Mouse (Mus musculus) embryonic facial prominence, embryonic 15.5 days (tissue): ENCODE data around the gene Cisd1. TPM values are rescaled to one million over a fixed set of nuclear protein-coding genes. Genes with fewer than 3 reads are reported as not detected.
A peak's percentile ranks its signal among the peaks of the same experiment; 100 is the strongest.

Experiments
- ATAC-seq: fragments of 200-750 bp; cut with Nextera tagmentation; 2 replicates; pipeline ENCODE4 v1.8.0; 2017; ENCODE audit warnings: low read depth, moderate TSS enrichment; ENCODE audit not compliant: insufficient number of reproducible peaks, low FRiP score, low TSS enrichment
- H3K27ac ChIP-seq: fragments of 300-500 bp; sonication (generic); replicated peaks from 2 replicates; pipeline ENCODE4 v1.5.1; 2015; ENCODE audit warnings: mild to moderate bottlenecking, inconsistent platforms
- H3K27me3 ChIP-seq: fragments of 300-500 bp; sonication (generic); 2 replicates; pipeline ENCODE4 v1.6.1; 2015; ENCODE audit warnings: inconsistent platforms
- H3K36me3 ChIP-seq: fragments of 300-500 bp; sonication (generic); 2 replicates; pipeline ENCODE4 v1.6.1; 2015; ENCODE audit warnings: mild to moderate bottlenecking, inconsistent platforms
- H3K4me1 ChIP-seq: fragments of 300-500 bp; sonication (generic); 2 replicates; pipeline ENCODE4 v1.6.1; 2015; ENCODE audit warnings: inconsistent platforms
- H3K4me2 ChIP-seq: fragments of 300-500 bp; sonication (generic); replicated peaks from 2 replicates; pipeline ENCODE4 v1.6.1; 2015; ENCODE audit warnings: mild to moderate bottlenecking, inconsistent platforms
- H3K4me3 ChIP-seq: fragments of 300-500 bp; sonication (generic); replicated peaks from 2 replicates; pipeline ENCODE4 v1.5.1; 2015; ENCODE audit warnings: mild to moderate bottlenecking, inconsistent platforms
- H3K9ac ChIP-seq: fragments of 300-500 bp; sonication (generic); 2 replicates; pipeline ENCODE4 v1.6.1; 2015; ENCODE audit warnings: inconsistent platforms
- H3K9me3 ChIP-seq: fragments of 300-500 bp; sonication (generic); replicated peaks from 2 replicates; pipeline ENCODE4 v1.6.1; 2016; ENCODE audit warnings: inconsistent platforms
- WGBS: fragments of 180-500 bp; shearing (Covaris S2); methylation state at CpG from one replicate; pipeline ENCODE4 v1.1.7; 2015; 5-methylcytosine and 5-hydroxymethylcytosine counted together
- polyA plus RNA-seq: library from polyadenylated mRNA; unstranded; fragments of >200 nt; fragmentation: Nextera tagmentation; extraction: Ambion mirVana; gene quantifications from 2 replicates; pipeline ENCODE4 v1.2.1, GENCODE M21; 2015

Cisd1 gene
- polyA plus RNA-seq, 1 experiment from 2014 or later: 93.9 TPM

DNA sequence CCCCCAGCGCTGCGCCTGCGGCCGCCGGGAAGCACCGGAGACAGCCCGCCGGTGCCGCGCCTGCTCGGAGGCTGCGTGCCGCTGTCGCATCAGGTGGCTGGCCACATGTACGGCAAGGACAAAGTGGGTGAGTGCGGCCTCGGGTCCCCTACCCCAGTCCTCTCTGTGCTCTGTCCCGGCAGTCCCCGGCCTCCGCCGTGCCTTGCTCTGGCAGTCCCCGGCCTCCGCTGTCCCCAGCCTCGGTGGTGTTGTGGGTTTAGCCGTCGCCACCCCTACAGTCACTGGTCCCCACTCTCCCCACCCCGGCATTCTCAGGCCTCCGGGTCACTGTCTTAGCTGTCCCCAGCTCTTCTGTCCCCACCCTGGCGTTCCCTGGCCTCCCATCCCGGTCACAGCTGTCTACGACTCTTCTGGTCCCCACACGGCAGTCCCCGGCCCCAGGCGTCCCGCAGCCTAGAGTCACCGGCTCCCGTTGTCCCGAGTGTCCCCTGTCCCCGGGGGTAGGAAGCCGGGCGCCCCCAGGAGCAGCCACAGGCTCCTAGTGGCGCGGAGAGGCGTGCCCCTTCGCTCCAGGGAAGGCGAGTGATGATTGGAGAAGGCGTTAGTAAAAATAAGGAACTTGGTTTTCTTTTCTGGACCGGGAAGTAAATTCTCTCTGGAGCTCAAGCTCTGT lies 3.3 kb upstream of the Cisd1 start:
- Histone ChIP-seq H3K4me2 (peak overlapping the region; percentile 95), H3K9me3 (no peaks in the 10 kb centered on the region), H3K9ac (peak overlapping the region; percentile 79), H3K27me3 (no peaks in the 10 kb centered on the region), H3K4me1 (peaks cover 28% of the 10 kb centered on the region), H3K27ac (peak overlapping the region; percentile 88), H3K36me3 (0 out of 2 replicates have a peak, but pooled peaks cover 3% of the 10 kb centered on the region), H3K4me3 (peak overlapping the region; percentile 85)
- WGBS: 1% methylated on average over 48 of the region's 48 CpGs
- ATAC-seq: peak; percentile 46

DNA sequence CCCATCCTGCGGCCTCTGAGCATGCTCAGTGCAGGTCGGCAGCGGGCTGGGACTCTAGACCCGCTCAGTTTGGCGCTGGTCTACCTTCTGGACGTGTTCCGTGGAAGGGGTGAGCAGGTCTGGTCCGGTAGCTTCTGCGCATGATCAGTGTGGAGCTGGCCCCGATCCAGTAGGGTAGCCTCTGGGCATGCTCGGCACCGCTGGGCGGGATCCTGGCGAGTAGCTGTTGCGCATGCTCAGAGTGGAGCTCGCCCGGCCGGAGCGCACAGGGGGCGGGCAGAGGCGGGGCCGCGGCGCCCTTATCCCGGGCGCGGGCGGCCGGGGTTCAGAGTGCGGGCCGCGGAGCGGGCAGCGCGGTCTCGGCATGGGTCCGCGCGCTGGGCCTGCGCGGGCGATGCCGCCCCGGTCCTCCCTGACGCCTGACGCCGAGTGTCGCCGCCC lies 2.8 kb upstream of the Cisd1 start, which contains the start of gene Ipmk:
TSS of gene Ipmk (plus strand) at position 255 of the 441 bp plus-strand sequence.
- no peaks in the 10 kb centered on the region for H3K27me3 ChIP-seq
- WGBS: under 1% methylated on average over 49 of the region's 49 CpGs
- H3K36me3 ChIP-seq: 0 out of 2 replicates have a peak, but pooled peaks cover 3% of the 10 kb centered on the region
- peak within 1 kb of the TSS; percentile 95 for H3K4me2 ChIP-seq
- peak within 1 kb of the TSS; percentile 79 for H3K9ac ChIP-seq
- peak within 1 kb of the TSS; percentile 88 for H3K27ac ChIP-seq
- no peaks in the 10 kb centered on the region for H3K9me3 ChIP-seq
- peak; percentile 89 for ATAC-seq
- H3K4me3 ChIP-seq: peak within 1 kb of the TSS; percentile 85
- peaks cover 29% of the 10 kb centered on the region for H3K4me1 ChIP-seq

DNA sequence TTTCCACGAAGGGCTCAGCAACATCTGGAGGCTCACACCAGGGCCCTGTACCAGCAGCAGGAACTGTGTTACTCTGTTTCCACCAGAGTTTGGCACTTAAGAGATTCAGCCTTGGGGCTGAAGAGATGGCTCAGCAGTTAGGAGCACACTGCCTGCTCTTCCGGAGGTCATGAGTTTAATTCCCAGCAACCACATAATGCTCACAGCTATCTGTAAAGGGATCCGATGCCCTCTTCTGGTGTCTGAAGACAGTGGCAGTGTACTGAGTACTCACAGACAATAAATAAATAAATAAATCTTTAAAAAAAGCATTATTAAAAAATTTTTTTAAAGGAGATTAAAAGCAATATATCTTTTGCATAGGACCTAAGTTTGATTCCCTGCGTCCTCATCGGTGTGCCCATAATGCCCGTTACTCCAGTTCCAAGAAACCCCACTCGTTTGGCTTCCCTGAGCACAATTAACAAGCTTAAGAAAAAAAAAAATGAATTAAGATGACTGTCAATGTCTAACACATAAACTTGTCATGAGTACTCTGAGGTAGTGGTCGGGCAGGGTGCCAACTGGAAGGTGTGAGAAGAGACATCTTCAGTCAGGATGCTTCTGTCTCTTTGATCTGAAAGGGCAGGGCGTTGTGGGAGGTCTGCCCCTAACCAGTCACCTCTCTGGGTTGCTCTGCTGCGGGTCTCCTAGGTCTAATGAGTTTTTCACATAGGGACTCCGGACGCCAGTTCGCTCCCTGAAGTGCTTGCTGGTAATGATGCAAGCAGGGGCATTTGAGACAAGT lies 2.2 kb upstream of the Cisd1 start:
- Histone ChIP-seq H3K9ac (peak overlapping the region; percentile 79), H3K9me3 (no peaks in the 10 kb centered on the region), H3K36me3 (0 out of 2 replicates have a peak, but pooled peaks cover 3% of the 10 kb centered on the region), H3K4me1 (peaks cover 29% of the 10 kb centered on the region), H3K4me3 (peak overlapping the region; percentile 85), H3K4me2 (peak overlapping the region; percentile 95), H3K27ac (peak overlapping the region; percentile 88), H3K27me3 (no peaks in the 10 kb centered on the region)
- 10% methylated on average over 13 of the region's 13 CpGs for WGBS
- no peak for ATAC-seq

DNA sequence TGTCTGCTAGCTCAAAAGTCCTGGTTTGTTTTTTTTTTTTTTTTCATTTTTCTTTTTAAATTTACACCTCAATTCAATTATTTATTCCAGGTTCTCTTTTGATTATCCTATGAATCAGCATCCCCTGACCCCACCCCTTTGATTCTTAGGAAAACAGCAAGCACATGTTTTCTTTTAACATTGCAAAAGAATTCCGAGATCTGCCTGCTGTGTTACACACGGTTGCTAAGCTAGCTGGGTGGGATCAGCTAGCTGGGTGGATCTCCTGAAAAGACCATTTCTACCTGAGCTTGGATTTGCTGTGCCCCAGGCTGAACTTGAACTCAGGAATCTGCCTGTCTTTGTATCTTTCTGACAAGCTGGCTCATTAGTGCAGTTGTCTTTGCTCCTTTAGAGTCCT lies 1.4 kb upstream of the Cisd1 start:
- Histone ChIP-seq H3K4me1 (peaks cover 29% of the 10 kb centered on the region), H3K4me3 (no peak overlapping the region), H3K36me3 (0 out of 2 replicates have a peak, but pooled peaks cover 3% of the 10 kb centered on the region), H3K27ac (no peak overlapping the region), H3K9ac (no peak overlapping the region), H3K9me3 (no peaks in the 10 kb centered on the region), H3K4me2 (no peak overlapping the region), H3K27me3 (no peaks in the 10 kb centered on the region)
- 16% methylated on average over 2 of the region's 2 CpGs for WGBS
- ATAC-seq: no peak

DNA sequence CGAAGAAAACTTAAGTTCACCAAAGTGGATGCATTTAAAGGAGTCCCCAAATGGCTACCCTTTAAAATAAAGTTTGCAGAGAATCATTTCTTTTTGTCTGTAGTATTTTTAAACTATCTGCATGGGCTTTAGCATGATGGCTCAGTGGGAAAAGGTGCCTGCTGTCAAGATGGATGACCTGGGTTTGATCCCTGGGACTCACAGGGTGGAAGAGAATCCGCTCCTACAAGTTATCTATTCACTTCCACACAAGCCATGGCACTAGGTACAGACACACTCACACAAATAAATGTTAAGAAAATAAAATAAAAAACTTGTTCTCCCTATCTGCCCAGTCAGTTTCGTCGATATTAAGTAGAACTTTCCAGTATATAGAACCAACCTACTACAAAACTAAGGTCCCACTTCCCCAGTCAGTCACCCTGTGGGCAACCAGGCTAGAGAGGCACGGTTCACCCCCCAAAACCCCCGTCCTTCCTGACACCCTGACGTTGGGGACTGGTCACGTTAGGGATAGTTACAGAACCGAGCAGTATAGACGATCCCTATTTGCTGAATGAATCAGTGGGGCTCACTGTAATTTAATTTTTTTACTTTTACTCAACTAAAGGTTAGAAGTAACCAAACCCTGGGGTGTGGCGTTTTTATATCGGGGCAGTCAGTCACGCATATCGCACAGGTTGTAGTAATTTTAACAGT lies 1.0 kb downstream of the Cisd1 start:
- Histone ChIP-seq H3K4me3 (peak overlapping the region; percentile 91), H3K27ac (no peak overlapping the region), H3K36me3 (no peaks in the 10 kb centered on the region), H3K27me3 (no peaks in the 10 kb centered on the region), H3K4me1 (peaks cover 20% of the 10 kb centered on the region), H3K9me3 (no peaks in the 10 kb centered on the region), H3K9ac (peak overlapping the region; percentile 89), H3K4me2 (peak overlapping the region; percentile 78)
- WGBS: 23% methylated on average over 14 of the region's 14 CpGs
- no peak for ATAC-seq

DNA sequence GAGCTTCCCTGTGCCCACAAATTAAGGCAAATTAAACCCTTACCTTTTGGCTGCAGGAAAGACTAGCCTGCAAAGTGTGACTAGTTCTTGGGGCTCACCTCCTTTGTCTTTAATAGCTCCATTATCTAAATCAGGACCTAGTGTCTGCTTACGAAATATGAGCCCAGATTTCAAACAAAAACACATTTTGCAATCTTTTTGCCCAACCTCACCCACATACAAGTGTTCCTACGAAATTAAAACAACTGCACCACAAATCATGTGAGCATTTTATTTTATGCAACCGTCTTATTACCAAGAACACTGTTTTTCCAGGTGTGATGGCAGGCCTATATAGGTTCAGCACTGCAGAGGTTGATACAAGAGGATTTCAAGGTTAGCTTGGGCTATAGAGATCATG lies 1.6 kb downstream of the Cisd1 start:
- no peaks in the 10 kb centered on the region for H3K27me3 ChIP-seq
- no peak overlapping the region for H3K9ac ChIP-seq
- 61% methylated on average over 3 of the region's 3 CpGs for WGBS
- H3K36me3 ChIP-seq: no peaks in the 10 kb centered on the region
- H3K9me3 ChIP-seq: no peaks in the 10 kb centered on the region
- no peak for ATAC-seq
- no peak overlapping the region for H3K4me2 ChIP-seq
- no peak overlapping the region for H3K4me3 ChIP-seq
- peaks cover 17% of the 10 kb centered on the region for H3K4me1 ChIP-seq
- no peak overlapping the region for H3K27ac ChIP-seq

DNA sequence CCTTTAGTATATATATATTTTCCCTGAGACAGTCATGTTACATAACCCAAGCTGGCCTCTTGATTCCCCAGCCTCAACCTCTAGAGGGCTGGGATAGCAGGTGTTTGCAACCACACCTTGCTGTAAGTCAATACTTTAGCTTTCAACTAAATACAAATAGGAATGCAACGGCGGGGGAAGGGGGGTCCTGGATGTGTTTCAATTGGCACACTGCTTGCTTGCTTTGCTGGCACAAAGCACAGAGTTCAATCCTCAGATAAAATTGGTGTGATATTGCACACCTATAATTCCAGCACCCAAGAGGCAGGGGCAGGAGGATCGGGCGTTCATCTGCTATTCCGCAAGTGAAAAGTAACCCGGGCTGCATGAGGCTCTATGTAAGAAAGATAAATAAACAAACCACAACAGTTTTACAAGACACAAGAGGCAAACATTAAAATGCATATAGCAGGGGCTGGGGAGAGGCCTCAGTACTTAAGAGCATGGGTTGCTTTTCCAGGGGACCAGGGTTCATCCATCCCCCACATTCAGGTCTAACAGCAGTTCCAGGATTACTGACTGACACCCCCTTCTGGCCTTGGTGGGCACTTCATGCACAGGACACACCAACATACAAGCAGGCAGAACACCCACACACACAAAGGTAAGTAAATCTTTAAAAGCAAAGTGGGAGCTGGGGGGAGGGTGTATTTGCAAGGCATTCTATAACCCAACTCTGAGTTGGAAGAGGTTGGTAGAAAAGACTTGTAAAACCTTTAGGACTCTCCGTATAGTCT lies 2.5 kb downstream of the Cisd1 start:
- H3K4me1 ChIP-seq: peaks cover 17% of the 10 kb centered on the region

DNA sequence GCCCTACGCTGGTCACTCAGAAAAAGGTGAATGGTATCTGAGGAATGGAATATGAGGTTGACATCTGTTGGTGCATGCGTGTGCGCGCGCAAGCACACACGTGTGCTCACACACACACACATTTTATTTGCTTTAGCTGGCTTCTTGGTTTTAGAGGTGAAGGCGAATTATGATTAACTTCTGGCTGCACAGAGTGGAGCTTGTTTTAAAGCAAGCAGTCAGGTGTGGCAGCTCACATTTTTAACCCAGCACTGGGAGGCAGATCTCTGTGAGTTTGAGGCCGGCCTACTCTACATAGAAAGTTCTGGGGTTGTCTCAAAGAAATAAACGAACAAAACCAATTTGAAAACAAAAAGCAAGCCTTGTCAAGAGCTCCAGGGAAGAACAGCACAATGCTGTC lies 3.5 kb downstream of the Cisd1 start:
- no peak for ATAC-seq
- Histone ChIP-seq H3K9ac (no peak overlapping the region), H3K36me3 (peaks cover under 1% of the 10 kb centered on the region; the same call in 1 of the 2 replicates), H3K4me2 (no peak overlapping the region), H3K27me3 (no peaks in the 10 kb centered on the region), H3K4me1 (peaks cover 17% of the 10 kb centered on the region), H3K4me3 (no peak overlapping the region), H3K27ac (no peak overlapping the region), H3K9me3 (no peaks in the 10 kb centered on the region)
- WGBS: 94% methylated on average over 9 of the region's 9 CpGs

More for the DNA sequence above, 2.5 kb downstream of the Cisd1 start:
- Histone ChIP-seq H3K27ac (no peak overlapping the region), H3K9me3 (no peaks in the 10 kb centered on the region), H3K36me3 (no peaks in the 10 kb centered on the region), H3K4me2 (no peak overlapping the region), H3K9ac (no peak overlapping the region), H3K27me3 (no peaks in the 10 kb centered on the region), H3K4me3 (no peak overlapping the region)
- WGBS: 86% methylated on average over 7 of the region's 7 CpGs
- ATAC-seq: no peak

DNA sequence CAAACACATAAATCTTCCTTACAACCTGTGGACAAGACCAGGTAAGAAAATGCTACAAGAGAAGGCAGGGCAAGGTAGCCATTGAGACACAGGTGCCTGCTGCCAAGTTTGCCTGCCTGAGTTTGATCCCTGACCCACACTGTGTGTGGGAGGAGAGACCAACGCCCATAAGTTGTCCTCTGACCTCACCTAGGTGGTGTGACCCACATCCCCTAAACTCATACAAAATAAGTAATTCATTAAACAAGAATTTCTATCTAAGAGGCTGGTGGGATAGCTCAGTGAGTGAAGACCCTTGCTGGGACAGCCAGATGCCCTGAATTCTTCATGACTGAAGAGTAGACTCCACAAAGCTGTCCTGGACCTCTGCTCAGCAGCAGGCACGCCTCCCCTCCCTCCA lies 4.6 kb downstream of the Cisd1 start:
- ATAC-seq: no peak
- Histone ChIP-seq H3K36me3 (peaks cover 12% of the 10 kb centered on the region), H3K27me3 (no peaks in the 10 kb centered on the region), H3K4me3 (no peak overlapping the region), H3K27ac (no peak overlapping the region), H3K4me1 (peaks cover 14% of the 10 kb centered on the region), H3K4me2 (no peak overlapping the region), H3K9ac (no peak overlapping the region), H3K9me3 (no peaks in the 10 kb centered on the region)
- 82% methylated on average over 2 of the region's 2 CpGs for WGBS

DNA sequence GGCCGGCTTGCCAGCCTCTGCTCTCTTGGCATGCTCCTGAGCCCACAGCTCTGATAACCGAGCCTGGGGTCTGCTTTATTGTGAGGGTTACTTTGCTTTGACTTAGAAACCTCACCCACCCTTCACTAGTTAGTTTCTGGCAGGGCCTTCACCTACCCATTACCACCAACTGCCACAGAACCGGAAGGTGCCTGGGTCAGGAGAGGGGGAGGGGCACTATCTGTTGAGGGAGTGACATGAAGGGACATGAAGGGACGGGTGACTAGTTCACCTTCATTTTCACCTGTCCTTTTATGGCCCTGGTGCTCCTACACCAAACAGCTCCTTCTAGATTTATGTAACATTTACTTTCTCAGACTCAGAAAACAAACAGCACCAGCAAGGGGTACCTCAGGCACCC lies 5.3 kb downstream of the Cisd1 start:
- Histone ChIP-seq H3K9me3 (no peaks in the 10 kb centered on the region), H3K4me1 (peaks cover 11% of the 10 kb centered on the region), H3K27ac (no peak overlapping the region), H3K27me3 (no peaks in the 10 kb centered on the region), H3K4me2 (no peak overlapping the region), H3K36me3 (peaks cover 13% of the 10 kb centered on the region), H3K9ac (no peak overlapping the region), H3K4me3 (no peak overlapping the region)
- 59% methylated on average over 4 of the region's 4 CpGs for WGBS
- no peak for ATAC-seq
